Mouse (Mus musculus): ENCODE measurements around the gene Abhd16a.

DNA sequence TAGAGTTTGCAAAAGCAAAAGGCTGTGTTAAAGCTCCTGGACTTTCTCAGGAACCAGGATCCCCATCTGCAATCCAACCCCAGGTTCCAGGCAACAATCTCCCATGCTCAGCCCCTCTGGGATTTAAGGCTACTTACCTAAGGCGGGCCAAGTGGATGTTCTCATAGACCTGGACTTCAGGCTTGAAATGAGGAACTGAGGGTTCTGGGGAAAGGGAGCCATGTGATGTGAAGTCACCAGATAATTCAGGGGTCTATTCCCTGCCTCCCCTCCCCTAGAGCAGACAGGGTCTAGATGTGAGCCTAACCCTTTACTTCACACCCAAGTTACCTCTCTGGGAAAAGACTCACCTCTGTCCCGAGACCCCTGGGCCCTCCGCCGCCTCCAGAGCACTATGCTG, 8.4 kb upstream of the Abhd16a start:
- TF ChIP-seq CTCF (IDR thresholded peaks at IDR 0.05) (no peak), EP300 (IDR thresholded peaks at IDR 0.05; ENCODE audit: insufficient read depth, low read depth, low read length) (no peak)
